Mouse (Mus musculus): ENCODE measurements at regions not wholly inside any gene's neighbourhood (a gene's known extent, or its start where the extent isn't known, plus 50 kb on each side); places are given as distances from the start of the nearest gene placed in this dataset.
A peak's percentile ranks its signal among the peaks of the same experiment; 100 is the strongest.

GRCm38 (mm10) chr9:41264485-41264884, 103.0 kb upstream of the Ubash3b start:
- no peak for DNase-seq (ENCODE audit: extremely low spot score in 1 of 2, low spot score in 2 of 2)
- intact Hi-C loops (cut with DNase I) = no loop called here

- intact Hi-C loops (cut with DNase I) = no loop called here
- no peak for DNase-seq (ENCODE audit: extremely low spot score in 1 of 2, low spot score in 2 of 2)
Measured at GRCm38 (mm10) chr9:41257244-41257643, 95.7 kb upstream of the Ubash3b start.

- intact Hi-C loops (cut with DNase I) = loop anchor here (10.0 kb wide), 1 partner anchor 132 kb away; no protein-coding TSS in a partner anchor
- DNase-seq (ENCODE audit: extremely low spot score in 1 of 2, low spot score in 2 of 2) = no peak
Measured at GRCm38 (mm10) chr9:41242372-41242771, 80.9 kb upstream of the Ubash3b start.

- intact Hi-C loops (cut with DNase I) = no loop called here
- no peak for DNase-seq (ENCODE audit: extremely low spot score in 1 of 2, low spot score in 2 of 2)
Measured at GRCm38 (mm10) chr9:41239097-41239451, 77.6 kb upstream of the Ubash3b start.

- intact Hi-C loops (cut with DNase I) = no loop called here
- DNase-seq (ENCODE audit: extremely low spot score in 1 of 2, low spot score in 2 of 2) = no peak
Measured at GRCm38 (mm10) chr9:41238395-41239096, 77.0 kb upstream of the Ubash3b start.

- no peak for DNase-seq (ENCODE audit: extremely low spot score in 1 of 2, low spot score in 2 of 2)
- intact Hi-C loops (cut with DNase I) = no loop called here
Measured at GRCm38 (mm10) chr9:41237265-41237664, 75.8 kb upstream of the Ubash3b start.

- no peak for DNase-seq (ENCODE audit: extremely low spot score in 1 of 2, low spot score in 2 of 2)
- intact Hi-C loops (cut with DNase I) = loop anchor here (2.0 to 10.0 kb wide), 4 partner anchors 233 to 722 kb away; no protein-coding TSS in a partner anchor
Measured at GRCm38 (mm10) chr9:41229225-41229582, 67.7 kb upstream of the Ubash3b start.

- DNase-seq (ENCODE audit: extremely low spot score in 1 of 2, low spot score in 2 of 2) = peak; percentile 89 to 91
- intact Hi-C loops (cut with DNase I) = loop anchor here (2.0 to 10.0 kb wide), 4 partner anchors 234 to 722 kb away; no protein-coding TSS in a partner anchor
Measured at GRCm38 (mm10) chr9:41228425-41229224, 67.1 kb upstream of the Ubash3b start.

GRCm38 (mm10) chr9:41223406-41223805, 61.9 kb upstream of the Ubash3b start:
- intact Hi-C loops (cut with DNase I) = loop anchor here (10.0 kb wide), 1 partner anchor 461 kb away; no protein-coding TSS in a partner anchor
- no peak for DNase-seq (ENCODE audit: extremely low spot score in 1 of 2, low spot score in 2 of 2)

GRCm38 (mm10) chr9:41222346-41223015, 61.0 kb upstream of the Ubash3b start:
- DNase-seq (ENCODE audit: extremely low spot score in 1 of 2, low spot score in 2 of 2) = no peak
- intact Hi-C loops (cut with DNase I) = loop anchor here (10.0 kb wide), 1 partner anchor 462 kb away; no protein-coding TSS in a partner anchor

GRCm38 (mm10) chr9:41221110-41221790, 59.8 kb upstream of the Ubash3b start:
- intact Hi-C loops (cut with DNase I) = loop anchor here (10.0 kb wide), 1 partner anchor 464 kb away; no protein-coding TSS in a partner anchor

GRCm38 (mm10) chr9:41220105-41220669, 58.7 kb upstream of the Ubash3b start:
- intact Hi-C loops (cut with DNase I) = loop anchor here (10.0 kb wide), 1 partner anchor 465 kb away; no protein-coding TSS in a partner anchor
- DNase-seq (ENCODE audit: extremely low spot score in 1 of 2, low spot score in 2 of 2) = no peak

More at GRCm38 (mm10) chr9:41221110-41221790, 59.8 kb upstream of the Ubash3b start:
- DNase-seq (ENCODE audit: extremely low spot score in 1 of 2, low spot score in 2 of 2) = no peak

GRCm38 (mm10) chr9:41218702-41219101, 57.2 kb upstream of the Ubash3b start:
- intact Hi-C loops (cut with DNase I) = no loop called here
- DNase-seq (ENCODE audit: extremely low spot score in 1 of 2, low spot score in 2 of 2) = no peak

- DNase-seq (ENCODE audit: extremely low spot score in 1 of 2, low spot score in 2 of 2) = no peak
Measured at GRCm38 (mm10) chr9:41216248-41216647, 54.8 kb upstream of the Ubash3b start.

GRCm38 (mm10) chr9:41215026-41215425, 53.5 kb upstream of the Ubash3b start:
- intact Hi-C loops (cut with DNase I) = no loop called here
- DNase-seq (ENCODE audit: extremely low spot score in 1 of 2, low spot score in 2 of 2) = no peak

More at GRCm38 (mm10) chr9:41216248-41216647, 54.8 kb upstream of the Ubash3b start:
- intact Hi-C loops (cut with DNase I) = no loop called here

GRCm38 (mm10) chr9:41212943-41213529, 51.5 kb upstream of the Ubash3b start:
- DNase-seq (ENCODE audit: extremely low spot score in 1 of 2, low spot score in 2 of 2) = no peak
- intact Hi-C loops (cut with DNase I) = no loop called here

- peak; percentile 24 to 54 for DNase-seq (ENCODE audit: extremely low spot score in 1 of 2, low spot score in 2 of 2)
- intact Hi-C loops (cut with DNase I) = no loop called here
Measured at GRCm38 (mm10) chr9:41212303-41212901, 50.9 kb upstream of the Ubash3b start.

GRCm38 (mm10) chr9:41211865-41212302, 50.4 kb upstream of the Ubash3b start:
- no peak for DNase-seq (ENCODE audit: extremely low spot score in 1 of 2, low spot score in 2 of 2)
- intact Hi-C loops (cut with DNase I) = no loop called here

Data from left cerebral cortex, postnatal 10 days (tissue).